Mouse (Mus musculus): ENCODE measurements around the gene 1300017J02Rik.

- TF ChIP-seq CTCF (IDR thresholded peaks at IDR 0.05; ENCODE audit: control insufficient read depth, insufficient read depth, insufficient replicate concordance, low read depth, low read length) (no peak), POLR2A (IDR thresholded peaks at IDR 0.05; ENCODE audit: control insufficient read depth, low read depth, low read length) (no peak)
Observed at GRCm38 (mm10) chr9:103276876-103277275, 28.0 kb downstream of the 1300017J02Rik start.

All from testis, adult 2 months (tissue).